In genomic region chr2:166555508-166555907, GRCm38 (mm10) we compare ENCODE assay signal across 9 mouse cellular contexts.
DNase-seq lines count a peak whose midpoint lies in the region; ATAC-seq and TF ChIP-seq lines count a peak whose summit lies in the region.
"Had no signal": no experiment of that assay in that cellular context is flagged by ENCODE, and none has a peak within 500 bp of the region (broad histone marks: within the 10 kb centered on the region; RNA-seq: fewer than 3 reads in every experiment).

No protein-coding gene starts in this region.

- no peaks in the 10 kb centered on the region for H3K9me3 ChIP-seq in MEL (replicated peaks; ENCODE audit: insufficient read depth, low read length)
- H3K9me3 ChIP-seq: liver, embryonic 15.5 days had no signal

- no peak for ATAC-seq in cerebellum, adult (ENCODE audit: insufficient number of reproducible peaks, low FRiP score, low TSS enrichment)

- peak; percentile 61 to 69 (median 66) for TF ChIP-seq CTCF in MEL (IDR thresholded peaks at IDR 0.05 in 2 of 3, conservative IDR thresholded peaks at IDR 0.05 in 1 of 3; ENCODE audit: control insufficient read depth in 1 of 3, insufficient read depth in 1 of 3, low read depth in 2 of 3, low read length in 3 of 3, poor library complexity in 1 of 3, severe bottlenecking in 1 of 3)

- TF ChIP-seq EP300 in MEL (IDR thresholded peaks at IDR 0.05; ENCODE audit: low read depth in 1 of 2, low read length in 2 of 2): no peak

- no peaks in the 10 kb centered on the region; a peak in 1 of 4 replicates for H3K27me3 ChIP-seq in MEL (ENCODE audit: control insufficient read depth in 1 of 2, insufficient read depth in 2 of 2, low read length in 2 of 2)
- H3K27me3 ChIP-seq in splenic B cell, adult 2 months (ENCODE audit: control insufficient read depth, insufficient read depth, low read length, poor library complexity, severe bottlenecking): no peaks in the 10 kb centered on the region
- H3K27me3 ChIP-seq: liver, embryonic 15.5 days had no signal

- peak; percentile 22 to 42 for DNase-seq in cerebellum, postnatal 36 days
- peak; percentile 53 for DNase-seq in left cerebral cortex, postnatal 4 days
- DNase-seq in left cerebral cortex, adult 8-10 months (ENCODE audit: low spot score in 2 of 2): no peak
- DNase-seq in MEL (ENCODE audit: low read depth, low spot score) (peak; percentile 76), adipocyte (ENCODE audit: low spot score) (no peak)
- peak; percentile 76 for DNase-seq in induced T-regulatory cell, adult 2 months (ENCODE audit: low read depth)
- peak; percentile 65 for DNase-seq in splenic B cell, adult 2 months (ENCODE audit: low read depth, low spot score)

- peak; percentile 59 for TF ChIP-seq RAD21 in MEL (IDR thresholded peaks at IDR 0.05; ENCODE audit: low read depth, low read length)

- H3K27ac ChIP-seq in MEL (ENCODE audit: control insufficient read depth, low read depth, low read length): no peak overlapping the region
- H3K27ac ChIP-seq: liver, embryonic 15.5 days had no signal

- H3K4me1 ChIP-seq in MEL (ENCODE audit: control insufficient read depth in 1 of 2, insufficient read depth in 2 of 2, low read length in 2 of 2): peaks cover 0 to 7% of the 10 kb centered on the region in 2 experiments; a peak in 2 of 4 replicates

- no peak for TF ChIP-seq POLR2A in MEL (IDR thresholded peaks at IDR 0.05; ENCODE audit: control insufficient read depth in 1 of 2, insufficient read depth in 1 of 2, low read depth in 1 of 2, low read length in 2 of 2, poor library complexity in 1 of 2)

- no peak overlapping the region for H3K9ac ChIP-seq in MEL (ENCODE audit: control insufficient read depth, low read depth, low read length, poor library complexity, severe bottlenecking)
- H3K9ac ChIP-seq: liver, embryonic 15.5 days had no signal

- H3K36me3 ChIP-seq in MEL (ENCODE audit: control insufficient read depth in 1 of 2, insufficient read depth in 2 of 2, low read length in 2 of 2): no peaks in the 10 kb centered on the region
- H3K36me3 ChIP-seq in splenic B cell, adult 2 months (ENCODE audit: control insufficient read depth, insufficient read depth, low read length, poor library complexity, severe bottlenecking): no peaks in the 10 kb centered on the region
- H3K36me3 ChIP-seq: liver, embryonic 15.5 days had no signal

- H3K79me2 ChIP-seq in MEL (ENCODE audit: control insufficient read depth, insufficient read depth, low read length, poor library complexity): no peaks in the 10 kb centered on the region

- intact Hi-C loops in left cerebral cortex, postnatal 4 days (cut with DNase I): no loop called here

- no peak overlapping the region for H3K4me3 ChIP-seq in MEL (ENCODE audit: control insufficient read depth in 1 of 2, insufficient read depth in 1 of 2, low read depth in 2 of 2, low read length in 2 of 2)
- H3K4me3 ChIP-seq: liver, embryonic 15.5 days had no signal

TF ChIP-seq in MEL, 35 proteins besides CTCF, POLR2A, EP300 and RAD21:
- TF ChIP-seq BHLHE40 (IDR thresholded peaks at IDR 0.05; ENCODE audit: borderline replicate concordance, low read depth, low read length) (peak; percentile 28; the same call in 1 of the 2 replicates), KAT2A (conservative IDR thresholded peaks at IDR 0.05; ENCODE audit: low read depth, low read length) (no peak), MAZ (IDR thresholded peaks at IDR 0.05; ENCODE audit: low read depth, low read length) (no peak), POLR2AphosphoS2 (IDR thresholded peaks at IDR 0.05; ENCODE audit: low read length) (no peak), SIN3A (IDR thresholded peaks at IDR 0.05; ENCODE audit: low read length) (no peak), ZNF384 (IDR thresholded peaks at IDR 0.05; ENCODE audit: low read depth, low read length) (no peak), HCFC1 (IDR thresholded peaks at IDR 0.05; ENCODE audit: low read depth, low read length) (no peak), ZKSCAN1 (IDR thresholded peaks at IDR 0.05; ENCODE audit: low read depth, low read length) (no peak), SMC3 (IDR thresholded peaks at IDR 0.05; ENCODE audit: low read depth, low read length) (peak; percentile 51), JUND (IDR thresholded peaks at IDR 0.05; ENCODE audit: low read depth, low read length) (no peak), E2F4 (IDR thresholded peaks at IDR 0.05; ENCODE audit: borderline replicate concordance, low read depth, low read length) (no peak), TBP (IDR thresholded peaks at IDR 0.05; ENCODE audit: low read depth, low read length) (no peak), ZC3H11A (IDR thresholded peaks at IDR 0.05; ENCODE audit: low read depth, low read length) (peak; percentile 54; the same call in 1 of the 2 replicates), GATA1 (IDR thresholded peaks at IDR 0.05; ENCODE audit: low read depth, low read length) (no peak), TCF12 (IDR thresholded peaks at IDR 0.05; ENCODE audit: low read depth, low read length) (no peak), RCOR1 (IDR thresholded peaks at IDR 0.05; ENCODE audit: low read depth, low read length) (no peak), NELFE (IDR thresholded peaks at IDR 0.05; ENCODE audit: low read depth, low read length) (no peak), CHD1 (IDR thresholded peaks at IDR 0.05; ENCODE audit: low read depth, low read length) (no peak)

Comparison
In these comparisons a context has a peak if more than half of its experiments do, and no peak if none do; other contexts are left out.
1. DNase-seq: peak in cerebellum, postnatal 36 days (2 of 2), left cerebral cortex, postnatal 4 days (single experiment), MEL (single experiment), induced T-regulatory cell, adult 2 months (single experiment) and splenic B cell, adult 2 months (single experiment); none in left cerebral cortex, adult 8-10 months (0 of 2) and adipocyte (single experiment).